Mouse (Mus musculus): Measurements from ENCODE around the gene Myh7b.
A peak's percentile ranks its signal among the peaks of the same experiment; 100 is the strongest.

GRCm38 (mm10) chr2:155592137-155592853, 18.7 kb upstream of the Myh7b start, which contains the start of gene Gss:
- TF ChIP-seq CTCF (IDR thresholded peaks at IDR 0.05; ENCODE audit: low read depth, low read length) (no peak), POLR2A (IDR thresholded peaks at IDR 0.05; ENCODE audit: extremely low read depth, insufficient read depth, low read length) (peak; percentile 48)

Data from liver, adult 2 months (tissue).